Mouse (Mus musculus): ENCODE measurements around the gene Hist1h2ba. TPM values are rescaled to one million over a fixed set of nuclear protein-coding genes. Genes with fewer than 3 reads are reported as not detected.

Hist1h2ba gene
- polyA plus RNA-seq, 1 experiment from 2014 or later: not detected

- no peak overlapping the region for H3K27ac ChIP-seq (ENCODE audit: low read length)
- H3K9me3 ChIP-seq (replicated peaks; ENCODE audit: control insufficient read depth, low read length, poor library complexity, severe bottlenecking): no peaks in the 10 kb centered on the region
- H3K4me3 ChIP-seq (ENCODE audit: low read depth, low read length): no peak overlapping the region
- no peaks in the 10 kb centered on the region for H3K27me3 ChIP-seq (ENCODE audit: control insufficient read depth, insufficient read depth, low read depth, low read length)
- no peaks in the 10 kb centered on the region for H3K4me1 ChIP-seq (ENCODE audit: control insufficient read depth, insufficient read depth, low read length)
- WGBS: 45% methylated on average over 6 of the region's 6 CpGs
- ATAC-seq: no peak
- H3K36me3 ChIP-seq (ENCODE audit: control insufficient read depth, insufficient read depth, low read length): no peaks in the 10 kb centered on the region
- H3K4me2 ChIP-seq (ENCODE audit: low read length): no peak overlapping the region
- H3K9ac ChIP-seq (ENCODE audit: low read depth, low read length): no peak overlapping the region
These were observed 6.3 kb upstream of the Hist1h2ba start for GRCm38 (mm10) chr13:23940291-23940690.

GRCm38 (mm10) chr13:23938699-23939098 is 4.7 kb upstream of the Hist1h2ba start:
- no peak overlapping the region for H3K27ac ChIP-seq (ENCODE audit: low read length)
- H3K9me3 ChIP-seq (replicated peaks; ENCODE audit: control insufficient read depth, low read length, poor library complexity, severe bottlenecking): no peaks in the 10 kb centered on the region
- H3K4me3 ChIP-seq (ENCODE audit: low read depth, low read length): no peak overlapping the region
- H3K9ac ChIP-seq (ENCODE audit: low read depth, low read length): no peak overlapping the region
- no peaks in the 10 kb centered on the region for H3K27me3 ChIP-seq (ENCODE audit: control insufficient read depth, insufficient read depth, low read depth, low read length)
- H3K4me1 ChIP-seq (ENCODE audit: control insufficient read depth, insufficient read depth, low read length): no peaks in the 10 kb centered on the region
- no peak overlapping the region for H3K4me2 ChIP-seq (ENCODE audit: low read length)
- no peaks in the 10 kb centered on the region for H3K36me3 ChIP-seq (ENCODE audit: control insufficient read depth, insufficient read depth, low read length)
- 93% methylated on average over 1 of the region's 1 CpGs for WGBS
- no peak for ATAC-seq

- ATAC-seq: no peak
- Histone ChIP-seq H3K36me3 (ENCODE audit: control insufficient read depth, insufficient read depth, low read length) (no peaks in the 10 kb centered on the region), H3K4me1 (ENCODE audit: control insufficient read depth, insufficient read depth, low read length) (no peaks in the 10 kb centered on the region), H3K27me3 (ENCODE audit: control insufficient read depth, insufficient read depth, low read depth, low read length) (no peaks in the 10 kb centered on the region), H3K9me3 (replicated peaks; ENCODE audit: control insufficient read depth, low read length, poor library complexity, severe bottlenecking) (no peaks in the 10 kb centered on the region), H3K9ac (ENCODE audit: low read depth, low read length) (no peak within 1 kb of the TSS), H3K27ac (ENCODE audit: low read length) (no peak within 1 kb of the TSS), H3K4me3 (ENCODE audit: low read depth, low read length) (no peak within 1 kb of the TSS), H3K4me2 (ENCODE audit: low read length) (no peak within 1 kb of the TSS)
- 93% methylated on average over 10 of the region's 10 CpGs for WGBS
These were observed 210 bp upstream of the Hist1h2ba start, which contains the start of gene Hist1h2aa for GRCm38 (mm10) chr13:23934211-23934520. TSS of gene Hist1h2aa (plus strand) at chr13:23934462.

GRCm38 (mm10) chr13:23930904-23931303 is 3.1 kb downstream of the Hist1h2ba start:
- H3K9ac ChIP-seq (ENCODE audit: low read depth, low read length): no peak overlapping the region
- 75% methylated on average over 11 of the region's 11 CpGs for WGBS
- no peak overlapping the region for H3K27ac ChIP-seq (ENCODE audit: low read length)
- ATAC-seq: no peak
- H3K4me2 ChIP-seq (ENCODE audit: low read length): no peak overlapping the region
- no peaks in the 10 kb centered on the region for H3K36me3 ChIP-seq (ENCODE audit: control insufficient read depth, insufficient read depth, low read length)
- H3K4me3 ChIP-seq (ENCODE audit: low read depth, low read length): no peak overlapping the region
- H3K27me3 ChIP-seq (ENCODE audit: control insufficient read depth, insufficient read depth, low read depth, low read length): no peaks in the 10 kb centered on the region
- H3K4me1 ChIP-seq (ENCODE audit: control insufficient read depth, insufficient read depth, low read length): no peaks in the 10 kb centered on the region
- H3K9me3 ChIP-seq (replicated peaks; ENCODE audit: control insufficient read depth, low read length, poor library complexity, severe bottlenecking): no peaks in the 10 kb centered on the region

GRCm38 (mm10) chr13:23930461-23930860 is 3.5 kb downstream of the Hist1h2ba start:
- 91% methylated on average over 9 of the region's 9 CpGs for WGBS
- Histone ChIP-seq H3K4me1 (ENCODE audit: control insufficient read depth, insufficient read depth, low read length) (no peaks in the 10 kb centered on the region), H3K9ac (ENCODE audit: low read depth, low read length) (no peak overlapping the region), H3K4me2 (ENCODE audit: low read length) (no peak overlapping the region), H3K27me3 (ENCODE audit: control insufficient read depth, insufficient read depth, low read depth, low read length) (no peaks in the 10 kb centered on the region), H3K4me3 (ENCODE audit: low read depth, low read length) (no peak overlapping the region), H3K9me3 (replicated peaks; ENCODE audit: control insufficient read depth, low read length, poor library complexity, severe bottlenecking) (no peaks in the 10 kb centered on the region), H3K36me3 (ENCODE audit: control insufficient read depth, insufficient read depth, low read length) (no peaks in the 10 kb centered on the region), H3K27ac (ENCODE audit: low read length) (no peak overlapping the region)
- ATAC-seq: no peak

GRCm38 (mm10) chr13:23928637-23929036 is 5.3 kb downstream of the Hist1h2ba start:
- 67% methylated on average over 3 of the region's 3 CpGs for WGBS
- H3K9ac ChIP-seq (ENCODE audit: low read depth, low read length): no peak overlapping the region
- no peak overlapping the region for H3K4me3 ChIP-seq (ENCODE audit: low read depth, low read length)
- no peak for ATAC-seq
- no peak overlapping the region for H3K4me2 ChIP-seq (ENCODE audit: low read length)
- H3K27ac ChIP-seq (ENCODE audit: low read length): no peak overlapping the region
- H3K9me3 ChIP-seq (replicated peaks; ENCODE audit: control insufficient read depth, low read length, poor library complexity, severe bottlenecking): no peaks in the 10 kb centered on the region
- no peaks in the 10 kb centered on the region for H3K36me3 ChIP-seq (ENCODE audit: control insufficient read depth, insufficient read depth, low read length)
- H3K4me1 ChIP-seq (ENCODE audit: control insufficient read depth, insufficient read depth, low read length): no peaks in the 10 kb centered on the region
- H3K27me3 ChIP-seq (ENCODE audit: control insufficient read depth, insufficient read depth, low read depth, low read length): no peaks in the 10 kb centered on the region

- WGBS: 74% methylated on average over 2 of the region's 2 CpGs
- H3K4me2 ChIP-seq (ENCODE audit: low read length): no peak overlapping the region
- no peaks in the 10 kb centered on the region for H3K27me3 ChIP-seq (ENCODE audit: control insufficient read depth, insufficient read depth, low read depth, low read length)
- no peaks in the 10 kb centered on the region for H3K9me3 ChIP-seq (replicated peaks; ENCODE audit: control insufficient read depth, low read length, poor library complexity, severe bottlenecking)
- no peak overlapping the region for H3K9ac ChIP-seq (ENCODE audit: low read depth, low read length)
- H3K4me1 ChIP-seq (ENCODE audit: control insufficient read depth, insufficient read depth, low read length): no peaks in the 10 kb centered on the region
- H3K36me3 ChIP-seq (ENCODE audit: control insufficient read depth, insufficient read depth, low read length): no peaks in the 10 kb centered on the region
- no peak overlapping the region for H3K4me3 ChIP-seq (ENCODE audit: low read depth, low read length)
- no peak overlapping the region for H3K27ac ChIP-seq (ENCODE audit: low read length)
- no peak for ATAC-seq
These were observed 8.2 kb downstream of the Hist1h2ba start for GRCm38 (mm10) chr13:23925792-23926191.

GRCm38 (mm10) chr13:23917674-23918073 is 16.3 kb downstream of the Hist1h2ba start:
- WGBS: 89% methylated on average over 4 of the region's 4 CpGs
- Histone ChIP-seq H3K27ac (ENCODE audit: low read length) (no peak overlapping the region), H3K27me3 (ENCODE audit: control insufficient read depth, insufficient read depth, low read depth, low read length) (no peaks in the 10 kb centered on the region), H3K4me1 (ENCODE audit: control insufficient read depth, insufficient read depth, low read length) (no peaks in the 10 kb centered on the region), H3K9ac (ENCODE audit: low read depth, low read length) (no peak overlapping the region), H3K4me3 (ENCODE audit: low read depth, low read length) (no peak overlapping the region), H3K36me3 (ENCODE audit: control insufficient read depth, insufficient read depth, low read length) (no peaks in the 10 kb centered on the region), H3K9me3 (replicated peaks; ENCODE audit: control insufficient read depth, low read length, poor library complexity, severe bottlenecking) (no peaks in the 10 kb centered on the region), H3K4me2 (ENCODE audit: low read length) (no peak overlapping the region)
- no peak for ATAC-seq

- 90% methylated on average over 1 of the region's 1 CpGs for WGBS
- Histone ChIP-seq H3K27ac (ENCODE audit: low read length) (no peak overlapping the region), H3K36me3 (ENCODE audit: control insufficient read depth, insufficient read depth, low read length) (no peaks in the 10 kb centered on the region), H3K9me3 (replicated peaks; ENCODE audit: control insufficient read depth, low read length, poor library complexity, severe bottlenecking) (no peaks in the 10 kb centered on the region), H3K4me3 (ENCODE audit: low read depth, low read length) (no peak overlapping the region), H3K4me2 (ENCODE audit: low read length) (no peak overlapping the region), H3K27me3 (ENCODE audit: control insufficient read depth, insufficient read depth, low read depth, low read length) (no peaks in the 10 kb centered on the region), H3K4me1 (ENCODE audit: control insufficient read depth, insufficient read depth, low read length) (no peaks in the 10 kb centered on the region), H3K9ac (ENCODE audit: low read depth, low read length) (no peak overlapping the region)
- ATAC-seq: no peak
These were observed 17.8 kb downstream of the Hist1h2ba start for GRCm38 (mm10) chr13:23916132-23916531.

All from midbrain, embryonic 16.5 days (tissue).